Mouse (Mus musculus) heart, postnatal 0 days (tissue): ENCODE measurements at regions not wholly inside any gene's neighbourhood (a gene's known extent, or its start where the extent isn't known, plus 50 kb on each side); places are given as distances from the start of the nearest gene placed in this dataset.

Experiments
- ATAC-seq: fragments of 200-750 bp; cut with Nextera tagmentation; 2 replicates; pipeline ENCODE4 v1.8.0; 2017; ENCODE audit warnings: low read depth, moderate number of reproducible peaks, moderate library complexity; ENCODE audit not compliant: insufficient read depth
- DNase-seq: peaks from one replicate; pipeline ENCODE4 v3.0.0-alpha.2; 2016; ENCODE audit warnings: low spot score
- H3K27ac ChIP-seq: fragments of 300-500 bp; sonication (generic); 2 replicates; pipeline ENCODE4 v1.5.1; 2014; ENCODE audit warnings: low read depth, mild to moderate bottlenecking
- H3K27me3 ChIP-seq: fragments of 300-500 bp; sonication (generic); 2 replicates; pipeline ENCODE4 v1.6.1; 2014; ENCODE audit warnings: low read length, mixed read lengths; ENCODE audit not compliant: control insufficient read depth, insufficient read depth
- H3K36me3 ChIP-seq: fragments of 300-500 bp; sonication (generic); replicated peaks from 2 replicates; pipeline ENCODE4 v1.6.1; 2014; ENCODE audit warnings: low read length, mixed read lengths; ENCODE audit not compliant: control insufficient read depth, insufficient read depth
- H3K4me1 ChIP-seq: fragments of 300-500 bp; sonication (generic); 2 replicates; pipeline ENCODE4 v1.6.1; 2014; ENCODE audit warnings: antibody characterized with exemption; ENCODE audit not compliant: control insufficient read depth, insufficient read depth
- H3K4me2 ChIP-seq: fragments of 300-500 bp; sonication (generic); 2 replicates; pipeline ENCODE4 v1.6.1; 2014; ENCODE audit warnings: low read depth, mild to moderate bottlenecking, low read length, moderate library complexity
- H3K4me3 ChIP-seq: fragments of 300-500 bp; sonication (generic); 2 replicates; pipeline ENCODE4 v1.5.1; 2014; ENCODE audit warnings: low read depth, low read length
- H3K9ac ChIP-seq: fragments of 300-500 bp; sonication (generic); replicated peaks from 2 replicates; pipeline ENCODE4 v1.6.1; 2014; ENCODE audit warnings: low read depth, low read length, mixed read lengths
- H3K9me3 ChIP-seq: fragments of 300-500 bp; sonication (generic); replicated peaks from 2 replicates; pipeline ENCODE4 v1.6.1; 2016; ENCODE audit warnings: low read length; ENCODE audit not compliant: control insufficient read depth
- CTCF ChIP-seq: IDR thresholded peaks from 2 replicates; pipeline ENCODE4 v1.5.1; 2016; ENCODE audit warnings: antibody characterized with exemption, control low read depth, low read depth
- EP300 ChIP-seq: IDR thresholded peaks from 2 replicates; pipeline ENCODE4 v1.6.1; 2016; ENCODE audit warnings: antibody characterized with exemption, low read depth
- WGBS: fragments of 180-500 bp; shearing (Covaris S2); extraction: QIAGEN DNeasy Blood & Tissue Kit; methylation state at CpG from one replicate; pipeline ENCODE4 v1.1.7; 2014; 5-methylcytosine and 5-hydroxymethylcytosine counted together

GRCm38 (mm10) chr12:25654456-25654855, 557.5 kb upstream of the Id2 start:
- TF ChIP-seq CTCF (no peak), EP300 (no peak)
- no peak overlapping the region for H3K27ac ChIP-seq
- H3K4me3 ChIP-seq, result no peak overlapping the region
- H3K36me3 ChIP-seq, result no peaks in the 10 kb centered on the region
- DNase-seq (no peak), ATAC-seq (no peak)
- 90% methylated on average over 5 of the region's 5 CpGs for WGBS
- no peaks in the 10 kb centered on the region for H3K4me1 ChIP-seq
- H3K9ac ChIP-seq, result no peak overlapping the region
- no peak overlapping the region for H3K4me2 ChIP-seq
- H3K9me3 ChIP-seq, result no peaks in the 10 kb centered on the region
- no peaks in the 10 kb centered on the region for H3K27me3 ChIP-seq

- no peak for ATAC-seq
- H3K36me3 ChIP-seq, result no peaks in the 10 kb centered on the region
- 51% methylated on average over 3 of the region's 3 CpGs for WGBS
- H3K4me3 ChIP-seq, result no peak overlapping the region
- H3K9ac ChIP-seq, result no peak overlapping the region
- H3K9me3 ChIP-seq, result no peaks in the 10 kb centered on the region
- no peak overlapping the region for H3K27ac ChIP-seq
- no peaks in the 10 kb centered on the region for H3K4me1 ChIP-seq
- TF ChIP-seq CTCF (no peak), EP300 (no peak)
- DNase-seq, result no peak
- no peak overlapping the region for H3K4me2 ChIP-seq
- no peaks in the 10 kb centered on the region for H3K27me3 ChIP-seq
Observed at GRCm38 (mm10) chr12:25650237-25650636, 553.3 kb upstream of the Id2 start.

- Histone ChIP-seq H3K27me3 (no peaks in the 10 kb centered on the region), H3K9me3 (no peaks in the 10 kb centered on the region), H3K4me2 (no peak overlapping the region), H3K36me3 (no peaks in the 10 kb centered on the region), H3K27ac (no peak overlapping the region), H3K4me3 (no peak overlapping the region), H3K4me1 (no peaks in the 10 kb centered on the region; the same call in 1 of the 2 replicates), H3K9ac (no peak overlapping the region)
- ATAC-seq, result no peak
- DNase-seq, result no peak
- no peak for TF ChIP-seq CTCF
- TF ChIP-seq EP300, result no peak
Observed at GRCm38 (mm10) chr12:25628081-25628480, 531.1 kb upstream of the Id2 start.

GRCm38 (mm10) chr12:25625858-25626257, 528.9 kb upstream of the Id2 start:
- Histone ChIP-seq H3K4me2 (no peak overlapping the region), H3K27me3 (no peaks in the 10 kb centered on the region), H3K27ac (no peak overlapping the region), H3K4me1 (no peaks in the 10 kb centered on the region; the same call in 1 of the 2 replicates), H3K36me3 (no peaks in the 10 kb centered on the region), H3K9ac (no peak overlapping the region), H3K9me3 (no peaks in the 10 kb centered on the region), H3K4me3 (no peak overlapping the region)
- TF ChIP-seq CTCF (no peak), EP300 (no peak)
- 79% methylated on average over 1 of the region's 1 CpGs for WGBS
- peak; percentile 18 for DNase-seq
- no peak for ATAC-seq

GRCm38 (mm10) chr12:25623449-25623848, 526.5 kb upstream of the Id2 start:
- Histone ChIP-seq H3K9ac (no peak overlapping the region), H3K27me3 (no peaks in the 10 kb centered on the region), H3K4me2 (no peak overlapping the region), H3K4me3 (no peak overlapping the region), H3K27ac (no peak overlapping the region), H3K36me3 (no peaks in the 10 kb centered on the region), H3K9me3 (no peaks in the 10 kb centered on the region), H3K4me1 (no peaks in the 10 kb centered on the region; the same call in 1 of the 2 replicates)
- DNase-seq (no peak), ATAC-seq (no peak)
- no peak for TF ChIP-seq CTCF
- TF ChIP-seq EP300, result no peak
- 96% methylated on average over 2 of the region's 2 CpGs for WGBS

GRCm38 (mm10) chr12:25621142-25621541, 524.2 kb upstream of the Id2 start:
- no peak for ATAC-seq
- WGBS, result 71% methylated on average over 2 of the region's 2 CpGs

More at GRCm38 (mm10) chr12:25621142-25621541, 524.2 kb upstream of the Id2 start:
- Histone ChIP-seq H3K36me3 (no peaks in the 10 kb centered on the region), H3K4me2 (no peak overlapping the region), H3K27me3 (no peaks in the 10 kb centered on the region), H3K9me3 (no peaks in the 10 kb centered on the region), H3K4me1 (no peaks in the 10 kb centered on the region), H3K4me3 (no peak overlapping the region), H3K27ac (no peak overlapping the region), H3K9ac (no peak overlapping the region)
- TF ChIP-seq CTCF, result no peak
- TF ChIP-seq EP300, result no peak
- DNase-seq, result no peak
